Mouse (Mus musculus): Measurements from ENCODE around the gene Ccdc180. TPM values are rescaled to one million over a fixed set of nuclear protein-coding genes. Genes with fewer than 3 reads are reported as not detected.

Gene Ccdc180
- polyA plus RNA-seq, 1 experiment from 2014 or later = 0.43 TPM

DNA sequence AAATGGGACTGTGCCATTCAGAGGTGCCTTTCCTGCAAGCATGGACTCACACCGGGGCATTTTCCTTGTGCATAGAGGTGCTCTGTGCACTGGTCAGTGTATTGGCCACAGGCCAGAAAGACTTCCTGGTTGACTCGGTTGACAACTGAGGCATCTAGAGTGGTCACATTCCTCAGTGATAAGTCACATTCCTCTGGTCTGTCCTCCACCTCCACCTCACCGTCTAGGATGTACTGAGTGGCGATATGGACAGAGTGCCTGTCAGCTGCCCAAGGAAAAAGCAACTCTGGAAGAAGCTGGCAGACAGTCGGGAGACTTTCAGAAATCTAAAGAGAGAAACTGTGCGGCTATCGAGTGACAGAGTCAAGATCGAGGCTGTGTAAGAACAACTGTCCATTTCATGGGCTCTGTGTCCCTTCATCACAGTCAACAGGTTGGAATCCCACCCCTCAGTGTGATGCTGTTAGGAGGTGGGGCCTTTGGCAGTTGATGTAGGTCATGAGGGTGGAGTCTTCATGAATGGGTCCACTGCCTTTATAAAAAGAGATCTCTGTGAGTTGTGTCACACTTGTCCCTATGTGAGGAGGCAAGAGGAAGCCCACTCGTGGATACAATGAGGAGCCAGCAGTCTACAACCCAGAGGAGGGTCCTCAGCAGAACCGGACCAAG lies 74.8 kb downstream of the Ccdc180 start, which contains the start of gene Tdrd7:
Gene Tdrd7 (plus strand): TSS at position 564 of the 669 bp plus-strand sequence.
- no peak within 1 kb of the TSS for H3K4me2 ChIP-seq (replicated peaks)
- no peak within 1 kb of the TSS for H3K9ac ChIP-seq (replicated peaks)
- peaks cover 10% of the 10 kb centered on the region; the same call in 1 of the 2 replicates for H3K27me3 ChIP-seq
- H3K36me3 ChIP-seq = no peaks in the 10 kb centered on the region
- H3K27ac ChIP-seq = no peak within 1 kb of the TSS
- WGBS = 82% methylated on average over 10 of the region's 10 CpGs
- peaks cover 25% of the 10 kb centered on the region for H3K4me1 ChIP-seq (replicated peaks)
- no peak within 1 kb of the TSS for H3K4me3 ChIP-seq (replicated peaks)
- ATAC-seq = no peak
- H3K9me3 ChIP-seq = no peaks in the 10 kb centered on the region

DNA sequence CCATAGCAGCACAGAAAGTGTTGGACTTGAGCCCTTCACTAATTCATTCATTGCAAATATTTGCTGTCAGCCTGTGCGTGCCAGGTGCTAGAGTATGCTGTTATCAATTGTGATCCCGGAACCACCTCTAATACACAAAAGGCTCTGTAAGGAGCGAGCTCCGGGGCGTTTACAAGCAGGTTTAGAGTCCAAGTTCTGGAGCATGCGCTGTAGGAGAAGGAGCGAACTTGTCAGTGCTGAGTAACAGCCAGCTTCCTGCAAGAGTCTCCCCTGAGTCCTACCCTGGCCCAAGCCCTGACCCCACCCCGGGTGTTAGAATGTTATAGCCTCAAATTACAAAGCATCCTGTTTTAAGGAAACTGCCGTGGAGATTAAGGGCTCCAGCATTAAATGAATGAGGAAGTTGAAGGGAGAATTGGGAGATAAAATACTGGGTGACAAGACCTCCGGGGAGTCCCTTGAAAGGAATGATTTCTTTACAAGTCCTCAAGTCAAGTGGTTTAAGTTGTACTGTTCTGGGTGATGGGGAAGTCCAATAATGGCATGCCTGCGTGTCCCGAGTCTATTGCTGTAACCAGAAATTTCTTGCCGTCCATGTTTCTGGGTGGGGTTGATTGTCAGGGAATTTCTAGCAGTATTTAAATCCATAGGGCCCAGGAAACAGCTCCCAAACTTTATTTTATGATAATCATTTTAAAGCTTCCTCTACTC lies 75.8 kb downstream of the Ccdc180 start:
- H3K9ac ChIP-seq (replicated peaks) = no peak overlapping the region
- no peaks in the 10 kb centered on the region for H3K9me3 ChIP-seq
- H3K27me3 ChIP-seq = peaks cover 16% of the 10 kb centered on the region
- 39% methylated on average over 13 of the region's 13 CpGs for WGBS
- H3K4me3 ChIP-seq (replicated peaks) = no peak overlapping the region
- H3K4me1 ChIP-seq (replicated peaks) = peaks cover 25% of the 10 kb centered on the region
- no peak for ATAC-seq
- no peaks in the 10 kb centered on the region for H3K36me3 ChIP-seq
- H3K4me2 ChIP-seq (replicated peaks) = no peak overlapping the region
- H3K27ac ChIP-seq = no peak overlapping the region

GRCm38 (mm10) chr4:45966716-45967115 lies 76.6 kb downstream of the Ccdc180 start:
- no peak for ATAC-seq
- Histone ChIP-seq H3K27me3 (peaks cover 20% of the 10 kb centered on the region), H3K36me3 (no peaks in the 10 kb centered on the region), H3K27ac (no peak overlapping the region), H3K9ac (replicated peaks) (no peak overlapping the region), H3K9me3 (no peaks in the 10 kb centered on the region), H3K4me2 (replicated peaks) (no peak overlapping the region), H3K4me3 (replicated peaks) (no peak overlapping the region), H3K4me1 (replicated peaks) (peaks cover 25% of the 10 kb centered on the region)
- 6% methylated on average over 6 of the region's 6 CpGs for whole genome bisulfite sequencing

DNA sequence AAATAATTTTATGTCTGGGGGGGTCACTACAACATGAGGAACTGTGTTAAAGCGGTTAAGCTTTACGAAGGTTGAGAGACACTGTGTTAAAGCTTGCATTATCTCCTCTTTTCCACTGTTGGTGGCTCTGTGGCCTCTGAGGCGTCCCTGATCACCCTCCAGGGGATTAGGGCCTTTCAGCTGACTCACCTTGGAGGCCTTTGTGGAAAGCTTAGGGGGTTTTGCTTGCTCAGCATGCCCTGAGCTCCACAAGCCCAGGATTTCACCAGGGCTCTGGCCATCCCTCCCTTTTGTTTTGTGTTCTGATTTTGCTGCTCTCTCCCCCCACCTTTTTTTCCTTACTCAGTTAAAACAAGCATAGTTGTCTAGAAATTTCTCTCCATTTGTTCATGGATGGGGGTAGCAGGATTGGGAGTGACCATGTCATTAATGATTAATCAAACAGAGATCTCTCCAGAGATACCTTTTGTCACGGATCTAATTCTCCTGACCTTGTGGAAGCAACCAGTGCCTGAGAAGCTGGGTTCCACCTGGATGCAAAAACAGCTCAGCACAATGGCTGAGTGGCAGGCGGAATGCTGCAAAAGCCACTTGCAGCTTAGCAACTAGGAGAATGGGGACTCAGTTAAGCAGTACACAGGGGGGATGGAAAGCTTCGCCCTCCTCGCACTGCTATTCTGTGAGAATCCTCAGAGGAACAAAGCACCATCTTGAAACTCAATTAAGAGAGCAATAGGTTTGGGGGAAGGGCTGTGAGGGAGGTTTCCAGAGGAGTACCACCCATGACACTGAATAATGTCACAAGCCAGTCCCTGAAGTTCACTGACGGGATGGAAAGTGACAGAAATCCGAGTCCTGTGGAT lies 77.6 kb downstream of the Ccdc180 start:
- Histone ChIP-seq H3K27ac (no peak overlapping the region), H3K4me1 (replicated peaks) (peaks cover 27% of the 10 kb centered on the region), H3K36me3 (no peaks in the 10 kb centered on the region), H3K9me3 (no peaks in the 10 kb centered on the region), H3K9ac (replicated peaks) (no peak overlapping the region), H3K4me2 (replicated peaks) (no peak overlapping the region), H3K27me3 (peaks cover 20% of the 10 kb centered on the region), H3K4me3 (replicated peaks) (no peak overlapping the region)
- 9% methylated on average over 9 of the region's 9 CpGs for WGBS
- no peak for ATAC-seq

DNA sequence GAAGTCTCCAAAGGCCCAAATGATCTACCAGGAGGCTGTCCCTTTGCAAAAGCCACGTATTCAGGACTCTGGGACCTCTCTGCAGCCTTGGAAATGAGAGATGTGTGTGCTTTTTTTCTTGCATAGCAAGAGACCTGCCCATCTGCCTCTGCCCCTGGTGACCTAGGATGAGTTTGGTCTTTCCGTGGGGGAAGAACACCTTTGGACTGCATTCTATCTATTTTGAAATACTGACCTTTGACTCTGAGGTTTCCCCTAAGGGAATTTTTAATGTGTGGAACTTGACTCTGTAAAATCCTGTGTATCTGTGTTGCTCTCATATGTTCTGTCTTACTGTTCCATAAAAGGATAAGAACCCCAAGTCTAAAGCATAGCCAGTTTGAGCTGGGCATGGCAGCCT lies 78.9 kb downstream of the Ccdc180 start:
- no peak for ATAC-seq
- H3K9ac ChIP-seq (replicated peaks) = no peak overlapping the region
- no peak overlapping the region for H3K27ac ChIP-seq
- peaks cover 26% of the 10 kb centered on the region for H3K27me3 ChIP-seq
- no peaks in the 10 kb centered on the region for H3K9me3 ChIP-seq
- WGBS = 69% methylated on average over 2 of the region's 2 CpGs
- no peak overlapping the region for H3K4me2 ChIP-seq (replicated peaks)
- no peaks in the 10 kb centered on the region for H3K36me3 ChIP-seq
- H3K4me3 ChIP-seq (replicated peaks) = no peak overlapping the region
- peaks cover 40% of the 10 kb centered on the region for H3K4me1 ChIP-seq (replicated peaks)

GRCm38 (mm10) chr4:45970048-45970560 lies 80.0 kb downstream of the Ccdc180 start:
- H3K4me2 ChIP-seq (replicated peaks) = no peak overlapping the region
- H3K27me3 ChIP-seq = peaks cover 31% of the 10 kb centered on the region
- no peak overlapping the region for H3K4me3 ChIP-seq (replicated peaks)
- no peaks in the 10 kb centered on the region for H3K9me3 ChIP-seq
- no peak for ATAC-seq
- no peak overlapping the region for H3K27ac ChIP-seq
- no peaks in the 10 kb centered on the region for H3K36me3 ChIP-seq
- no peak overlapping the region for H3K9ac ChIP-seq (replicated peaks)
- WGBS = 74% methylated on average over 7 of the region's 7 CpGs
- peaks cover 44% of the 10 kb centered on the region for H3K4me1 ChIP-seq (replicated peaks)

- H3K9ac ChIP-seq (replicated peaks) = peak overlapping the region; percentile 80
- no peaks in the 10 kb centered on the region for H3K9me3 ChIP-seq
- peak; percentile 99 for ATAC-seq
- H3K4me2 ChIP-seq (replicated peaks) = peak overlapping the region; percentile 86
- H3K27ac ChIP-seq = no peak overlapping the region
- peak overlapping the region; percentile 79 for H3K4me3 ChIP-seq (replicated peaks)
- 3% methylated on average over 51 of the region's 51 CpGs for WGBS
- H3K4me1 ChIP-seq (replicated peaks) = peaks cover 36% of the 10 kb centered on the region
- H3K36me3 ChIP-seq = no peaks in the 10 kb centered on the region
- peaks cover 30% of the 10 kb centered on the region for H3K27me3 ChIP-seq
These were observed 81.8 kb downstream of the Ccdc180 start for GRCm38 (mm10) chr4:45971806-45972447.

DNA sequence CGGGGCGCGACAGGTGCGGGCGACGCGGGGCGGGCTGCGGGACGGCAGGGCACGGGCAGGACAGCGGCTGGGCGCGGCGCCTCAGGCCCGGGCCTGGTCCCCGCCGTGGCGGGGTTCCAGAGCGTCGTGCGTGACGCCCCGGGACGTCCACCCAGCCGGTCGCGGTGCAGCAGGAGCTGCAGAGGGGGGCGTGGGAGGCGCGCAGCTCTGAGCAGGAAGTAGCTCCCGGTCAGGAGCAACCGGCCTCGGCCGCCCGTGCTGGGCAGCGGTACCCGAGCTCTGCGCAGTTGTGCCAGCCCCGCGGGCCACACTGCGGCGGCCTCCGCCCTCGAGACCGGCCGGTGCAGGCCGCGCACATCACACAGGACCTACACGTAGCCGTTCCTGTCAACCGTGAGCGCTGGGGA lies 82.3 kb downstream of the Ccdc180 start:
- H3K4me1 ChIP-seq (replicated peaks) = peaks cover 30% of the 10 kb centered on the region
- H3K4me2 ChIP-seq (replicated peaks) = peak overlapping the region; percentile 86
- no peak overlapping the region for H3K27ac ChIP-seq
- peak; percentile 89 for ATAC-seq
- H3K9me3 ChIP-seq = no peaks in the 10 kb centered on the region
- H3K9ac ChIP-seq (replicated peaks) = peak overlapping the region; percentile 80
- peaks cover 30% of the 10 kb centered on the region for H3K27me3 ChIP-seq
- H3K4me3 ChIP-seq (replicated peaks) = peak overlapping the region; percentile 79
- H3K36me3 ChIP-seq = no peaks in the 10 kb centered on the region
- under 1% methylated on average over 40 of the region's 53 CpGs for WGBS

- H3K27ac ChIP-seq = no peak overlapping the region
- no peak for ATAC-seq
These were observed 82.8 kb downstream of the Ccdc180 start for GRCm38 (mm10) chr4:45972951-45973350.

DNA sequence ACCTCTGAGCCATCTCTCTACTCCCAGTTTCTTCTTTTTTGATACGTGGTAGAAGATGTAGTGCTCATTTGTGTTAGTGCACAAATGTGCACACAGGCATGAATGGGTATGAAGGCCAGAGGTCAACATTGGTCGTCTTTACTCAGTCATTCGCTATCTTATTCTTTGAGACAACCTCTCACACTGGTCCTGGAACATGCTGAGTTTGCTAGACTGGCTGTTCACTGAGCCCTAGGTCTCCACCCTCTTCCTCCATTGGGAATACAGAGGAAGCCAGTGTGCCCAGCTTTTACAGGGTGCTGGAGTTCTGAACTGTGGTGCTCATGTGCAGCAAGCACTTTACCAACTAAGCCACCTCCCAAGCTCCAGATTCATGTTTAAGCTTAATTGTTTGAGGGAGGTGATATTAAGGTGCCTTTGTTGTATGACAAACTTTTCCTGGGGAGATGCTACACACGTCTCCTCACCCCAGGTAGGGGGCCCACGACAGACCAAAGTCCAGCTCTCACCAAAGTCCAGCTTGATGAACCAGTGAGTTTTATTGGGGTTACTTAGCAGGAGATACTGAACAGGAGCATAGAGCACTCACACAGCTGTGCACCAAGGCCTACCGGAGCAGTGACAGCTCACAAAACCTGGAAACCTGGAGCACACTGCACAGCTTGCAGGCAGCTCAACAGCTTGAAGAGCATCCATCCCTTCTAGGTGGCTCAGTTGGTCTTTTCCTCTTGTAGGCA lies 87.0 kb downstream of the Ccdc180 start:
- 80% methylated on average over 6 of the region's 6 CpGs for WGBS
- no peaks in the 10 kb centered on the region for H3K36me3 ChIP-seq
- peaks cover 19% of the 10 kb centered on the region for H3K4me1 ChIP-seq (replicated peaks)
- no peak overlapping the region for H3K4me3 ChIP-seq (replicated peaks)
- H3K27me3 ChIP-seq = peaks cover 26% of the 10 kb centered on the region
- no peak for ATAC-seq
- no peak overlapping the region for H3K9ac ChIP-seq (replicated peaks)
- H3K27ac ChIP-seq = no peak overlapping the region
- H3K9me3 ChIP-seq = no peaks in the 10 kb centered on the region
- H3K4me2 ChIP-seq (replicated peaks) = no peak overlapping the region

More at GRCm38 (mm10) chr4:45972951-45973350, 82.8 kb downstream of the Ccdc180 start:
- 16% methylated on average over 9 of the region's 9 CpGs for WGBS
- Histone ChIP-seq H3K4me2 (replicated peaks) (peak overlapping the region; percentile 86), H3K4me1 (replicated peaks) (peaks cover 25% of the 10 kb centered on the region), H3K36me3 (no peaks in the 10 kb centered on the region), H3K9ac (replicated peaks) (peak overlapping the region; percentile 80), H3K9me3 (no peaks in the 10 kb centered on the region), H3K27me3 (peaks cover 30% of the 10 kb centered on the region), H3K4me3 (replicated peaks) (peak overlapping the region; percentile 79)

GRCm38 (mm10) chr4:45979916-45980315 lies 89.8 kb downstream of the Ccdc180 start:
- no peak overlapping the region for H3K9ac ChIP-seq (replicated peaks)
- H3K4me2 ChIP-seq (replicated peaks) = no peak overlapping the region
- H3K27me3 ChIP-seq = peaks cover 11% of the 10 kb centered on the region
- no peak overlapping the region for H3K27ac ChIP-seq
- H3K4me3 ChIP-seq (replicated peaks) = no peak overlapping the region
- no peaks in the 10 kb centered on the region for H3K4me1 ChIP-seq (replicated peaks)
- WGBS = 62% methylated on average over 2 of the region's 2 CpGs
- H3K36me3 ChIP-seq = no peaks in the 10 kb centered on the region
- no peaks in the 10 kb centered on the region for H3K9me3 ChIP-seq
- no peak for ATAC-seq

Data from midbrain, embryonic 13.5 days (tissue).